Mouse (Mus musculus) ES-Bruce4 (cell line): ENCODE measurements around the gene Gzmd.
"Not testable (repeated sequence)": the region's sequence is repeated elsewhere in the genome, so short reads cannot be mapped to it uniquely, and the experiment has no call there.

ENCODE experiments used
- CTCF ChIP-seq: IDR thresholded peaks from one replicate; pipeline ENCODE4 v1.8.1; 2011; ENCODE audit warnings: low read depth, low read length
- POLR2A ChIP-seq: IDR thresholded peaks from one replicate; pipeline ENCODE4 v1.8.1; 2011; ENCODE audit warnings: low read length; ENCODE audit not compliant: insufficient read depth

GRCm38 (mm10) chr14:56177651-56178050 lies 45.2 kb upstream of the Gzmd start:
- TF ChIP-seq POLR2A: not testable (repeated sequence)
- TF ChIP-seq CTCF: peak; percentile 78
